In genomic region chr3:32527181-32527580, GRCm38 (mm10) we compare ENCODE assay signal across 22 mouse cellular contexts. TPM values are rescaled to one million over a fixed set of nuclear protein-coding genes. Genes with fewer than 3 reads are reported as not detected.
"Had no signal": no experiment of that assay in that cellular context is flagged by ENCODE, and none has a peak within 500 bp of the region (broad histone marks: within the 10 kb centered on the region; RNA-seq: fewer than 3 reads in every experiment).

No protein-coding gene starts in this region.

- H3K27me3 ChIP-seq: lung, embryonic 15.5 days; megakaryocyte, embryonic 14.5 days; midbrain, embryonic 13.5 days; midbrain, embryonic 15.5 days; neural tube, embryonic 12.5 days had no signal

- H3K9me3 ChIP-seq: lung, embryonic 15.5 days; midbrain, embryonic 13.5 days; midbrain, embryonic 15.5 days had no signal

- ATAC-seq: lung, postnatal 0 days; midbrain, embryonic 13.5 days; midbrain, embryonic 15.5 days had no signal

- H3K4me3 ChIP-seq: lung, embryonic 15.5 days; megakaryocyte, embryonic 14.5 days; midbrain, embryonic 13.5 days; midbrain, embryonic 15.5 days; neural tube, embryonic 12.5 days had no signal

- H3K27ac ChIP-seq: lung, embryonic 15.5 days; macrophage; midbrain, embryonic 13.5 days; midbrain, embryonic 15.5 days; neural tube, embryonic 12.5 days had no signal

- H3K9ac ChIP-seq: lung, embryonic 15.5 days; midbrain, embryonic 13.5 days; midbrain, embryonic 15.5 days; neural tube, embryonic 12.5 days had no signal

- DNase-seq: lung, adult 2 months; lung, postnatal 14 days; lung, postnatal 36 days; right cerebral cortex, postnatal 14 days; spleen, adult 18-20 months; thymus, adult 18-20 months; thymus, postnatal 14 days; thymus, postnatal 36 days had no signal

- H3K4me2 ChIP-seq: lung, embryonic 15.5 days; midbrain, embryonic 11.5 days; midbrain, embryonic 13.5 days; midbrain, embryonic 15.5 days; neural tube, embryonic 12.5 days had no signal

RNA-seq across cellular contexts. Expression of gene Kcnmb3, which starts 35.1 kb away (rescaled TPM):
- total RNA-seq: megakaryocyte progenitor cell, adult 5-6 weeks; midbrain, postnatal 0 days; monocyte, adult 5-6 weeks had no signal
- polyA plus RNA-seq: liver, embryonic 16.5 days; lung, adult 2 months; lung, embryonic 15.5 days; macrophage; stomach, embryonic 14.5 days; stomach, embryonic 16.5 days had no signal
